In the genomic region with DNA sequence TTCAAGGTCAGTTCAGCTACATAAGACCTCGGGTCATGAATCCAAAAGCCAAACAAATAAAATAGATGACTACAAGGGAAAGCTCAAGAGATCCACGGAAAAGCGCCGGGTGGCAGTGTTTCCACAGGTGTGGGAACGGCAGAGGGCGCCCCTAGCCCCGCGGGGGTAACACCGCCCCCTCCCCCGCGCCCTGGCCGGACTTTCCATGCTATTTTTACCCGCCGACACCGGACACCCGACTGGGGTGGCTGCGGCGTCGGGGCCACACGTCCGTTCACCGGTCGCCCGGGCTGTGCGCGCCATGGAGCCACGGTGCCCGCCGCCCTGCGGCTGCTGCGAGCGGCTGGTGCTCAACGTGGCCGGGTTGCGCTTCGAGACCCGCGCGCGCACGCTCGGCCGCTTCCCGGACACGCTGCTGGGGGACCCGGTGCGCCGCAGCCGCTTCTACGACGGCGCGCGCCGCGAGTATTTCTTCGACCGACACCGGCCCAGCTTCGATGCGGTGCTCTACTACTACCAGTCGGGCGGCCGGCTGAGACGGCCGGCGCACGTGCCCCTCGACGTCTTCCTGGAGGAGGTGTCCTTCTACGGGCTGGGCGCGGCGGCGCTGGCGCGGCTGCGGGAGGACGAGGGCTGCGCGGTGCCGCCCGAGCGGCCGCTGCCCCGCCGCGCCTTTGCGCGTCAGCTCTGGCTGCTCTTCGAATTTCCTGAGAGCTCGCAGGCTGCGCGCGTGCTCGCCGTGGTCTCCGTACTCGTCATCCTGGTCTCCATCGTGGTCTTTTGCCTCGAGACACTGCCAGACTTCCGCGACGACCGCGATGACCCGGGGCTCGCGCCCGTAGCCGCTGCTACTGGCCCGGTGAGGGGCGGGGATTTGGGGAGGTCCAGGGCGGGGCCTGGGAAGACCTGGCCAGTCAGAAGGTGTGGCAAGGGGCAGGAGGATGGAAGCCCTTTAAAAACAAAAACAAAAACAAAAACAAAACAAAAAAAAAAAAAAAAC, we compare ENCODE assay signal across 9 mouse cellular contexts. TPM values are rescaled to one million over a fixed set of nuclear protein-coding genes. Genes with fewer than 3 reads are reported as not detected.
DNase-seq lines count a peak whose midpoint lies in the region; ATAC-seq and TF ChIP-seq lines count a peak whose summit lies in the region.
"Had no signal": no experiment of that assay in that cellular context is flagged by ENCODE, and none has a peak within 500 bp of the region (broad histone marks: within the 10 kb centered on the region; RNA-seq: fewer than 3 reads in every experiment).

No protein-coding gene starts in this region.

- ATAC-seq in Patski: peak; percentile 33

- in situ Hi-C loops in Patski (cut with MboI; ENCODE audit: low pct_unique_long_range_greater_than_20kb): loop anchor here (10.0 kb wide), 1 partner anchor 102 kb away; no protein-coding TSS in a partner anchor

- H3K27me3 ChIP-seq in C2C12 (ENCODE audit: control insufficient read depth, insufficient read depth, insufficient read length): peaks cover 31% of the 10 kb centered on the region
- H3K27me3 ChIP-seq in Patski: peaks cover 38% of the 10 kb centered on the region
- no peaks in the 10 kb centered on the region for H3K27me3 ChIP-seq in kidney, adult 2 months (replicated peaks; ENCODE audit: control insufficient read depth, insufficient read depth, low read length)

- no peak for TF ChIP-seq POLR2A in kidney, adult 2 months (IDR thresholded peaks at IDR 0.05; ENCODE audit: low read depth, low read length)

- H3K36me3 ChIP-seq in C2C12 (ENCODE audit: control insufficient read depth, insufficient read depth): no peaks in the 10 kb centered on the region
- H3K36me3 ChIP-seq in kidney, adult 2 months (ENCODE audit: control insufficient read depth, insufficient read depth, low read length): no peaks in the 10 kb centered on the region

- no peak for DNase-seq in Patski (ENCODE audit: low read depth, low spot score)
- peak; percentile 61 to 68 for DNase-seq in heart, adult 18-20 months
- DNase-seq in kidney, adult 2 months: peak; percentile 51
- DNase-seq in lung, postnatal 4 days: peak; percentile 30 to 42
- no peak for DNase-seq in left cerebral cortex, postnatal 25 days (ENCODE audit: low spot score in 2 of 2)
- DNase-seq in natural killer cell, adult 2 months (ENCODE audit: low spot score in 2 of 2): no peak
- DNase-seq in right cerebral cortex, postnatal 25 days: no peak

- no peaks in the 10 kb centered on the region for H3K79me3 ChIP-seq in C2C12 (ENCODE audit: low read depth)

- CTCF ChIA-PET in Patski (lab: Charles Lee): interaction anchor here (1.0 to 1.6 kb wide), 2 partner anchors 14 to 106 kb away, joined by 4 to 5 read pairs; no protein-coding TSS in a partner anchor

- intact Hi-C loops in left cerebral cortex, postnatal 25 days (cut with DNase I): no loop called here

- H3K4me1 ChIP-seq in kidney, adult 2 months (ENCODE audit: control insufficient read depth, insufficient read depth, low read length): no peaks in the 10 kb centered on the region

- 1% methylated on average over 114 of the region's 114 CpGs for WGBS in kidney, adult 2 months

- no peak overlapping the region for H3ac ChIP-seq in C2C12 (ENCODE audit: control insufficient read depth, insufficient read length, low read depth)

- no peak overlapping the region for H3K4me3 ChIP-seq in C2C12 (ENCODE audit: insufficient read depth, poor library complexity, severe bottlenecking)
- peak overlapping the region; percentile 60 for H3K4me3 ChIP-seq in kidney, adult 2 months (ENCODE audit: insufficient read depth, low read depth, low read length)

- no peak overlapping the region for H3K27ac ChIP-seq in kidney, adult 2 months (ENCODE audit: insufficient read depth, low read depth, low read length)

- TF ChIP-seq CTCF in C2C12 (IDR thresholded peaks at IDR 0.05; ENCODE audit: control insufficient read depth, insufficient read depth, insufficient read length): peak; percentile 14
- no peak for TF ChIP-seq CTCF in Patski (IDR thresholded peaks at IDR 0.05)
- no peak for TF ChIP-seq CTCF in kidney, adult 2 months (conservative IDR thresholded peaks at IDR 0.05; ENCODE audit: insufficient read depth, insufficient read length, low read depth, low read length)

- H3K79me2 ChIP-seq in C2C12 (ENCODE audit: control insufficient read depth, insufficient read depth): no peaks in the 10 kb centered on the region

- POLR2A ChIA-PET in Patski (lab: Charles Lee): interaction anchor here (1.5 kb wide), 1 partner anchor 28 kb away, joined by 3 read pairs; the partner anchor contains the start of gene Gys1

TF ChIP-seq in C2C12, 6 proteins besides CTCF, POLR2A, EP300 and RAD21:
- TF ChIP-seq FOSL1 (IDR thresholded peaks at IDR 0.05; ENCODE audit: insufficient read depth, low read length, poor library complexity, severe bottlenecking) (no peak), CEBPB (IDR thresholded peaks at IDR 0.05; ENCODE audit: low read depth) (no peak), MAX (IDR thresholded peaks at IDR 0.05) (no peak), USF1 (IDR thresholded peaks at IDR 0.05; ENCODE audit: low read depth) (no peak), MYOD1 (IDR thresholded peaks at IDR 0.05; ENCODE audit: control insufficient read depth, insufficient read length, low read depth) (no peak), MYOG (IDR thresholded peaks at IDR 0.05; ENCODE audit: control insufficient read depth, extremely low read depth, insufficient read length) (no peak)

RNA-seq across cellular contexts. Expression of gene Kcna7, which starts 1.0 kb away (rescaled TPM):
- polyA plus RNA-seq in C2C12 (2012; fragmentation: generic; extraction: Trizol): 0.01 TPM
- polyA plus RNA-seq in Patski (2021): 0.27 TPM
- 1 to 10 TPM; 6.1 to 7.4 TPM for total RNA-seq in heart, adult 18-20 months (2021)
- 0.07 and 0.91 TPM in 2 replicates for polyA plus RNA-seq in kidney, adult 2 months (2012; rRNA removed)
- total RNA-seq in left cerebral cortex, postnatal 25 days (2021): not detected
- total RNA-seq: common myeloid progenitor, adult 5-6 weeks had no signal

RNA-seq across cellular contexts. Expression of gene Ntf5, which starts 7.0 kb away (rescaled TPM):
- polyA plus RNA-seq in C2C12 (2012; fragmentation: generic; extraction: Trizol) (0.92 TPM), Patski (2021) (3.0 TPM)
- total RNA-seq in heart, adult 18-20 months (2021): under 1 TPM; 0.25 to 0.28 TPM
- polyA plus RNA-seq in kidney, adult 2 months (2012; rRNA removed): 0.44 and 0.58 TPM in 2 replicates
- total RNA-seq in left cerebral cortex, postnatal 25 days (2021): under 1 TPM in 1 of 2 experiments, not detected in 1; 0.16 TPM
- total RNA-seq: common myeloid progenitor, adult 5-6 weeks had no signal

RNA-seq across cellular contexts. Expression of gene Snrnp70, which starts 10.9 kb away (rescaled TPM):
- polyA plus RNA-seq in C2C12 (2012; fragmentation: generic; extraction: Trizol): 321 TPM
- 328 TPM for polyA plus RNA-seq in Patski (2021)
- total RNA-seq in heart, adult 18-20 months (2021): 10 to 100 TPM; 81.1 to 85.7 TPM
- polyA plus RNA-seq in kidney, adult 2 months (2012; rRNA removed): 137 and 138 TPM in 2 replicates
- total RNA-seq in left cerebral cortex, postnatal 25 days (2021): 100 to 1,000 TPM; 341 to 386 TPM

RNA-seq across cellular contexts. Expression of gene Lhb, which starts 14.2 kb away (rescaled TPM):
- polyA plus RNA-seq in C2C12 (2012; fragmentation: generic; extraction: Trizol) (not detected), Patski (2021) (0.14 TPM)
- not detected for total RNA-seq in heart, adult 18-20 months (2021)
- not detected in 2 replicates for polyA plus RNA-seq in kidney, adult 2 months (2012; rRNA removed)
- total RNA-seq in left cerebral cortex, postnatal 25 days (2021): not detected
- total RNA-seq: common myeloid progenitor, adult 5-6 weeks had no signal

RNA-seq across cellular contexts. Expression of gene Gys1, which starts 28.2 kb away (rescaled TPM):
- polyA plus RNA-seq in C2C12 (2012; fragmentation: generic; extraction: Trizol): 25.2 TPM
- polyA plus RNA-seq in Patski (2021): 59.3 TPM
- 100 to 1,000 TPM in 1 of 2 experiments, 10 to 100 TPM in 1; 99.2 to 105 TPM for total RNA-seq in heart, adult 18-20 months (2021)
- 57.4 and 61.2 TPM in 2 replicates for polyA plus RNA-seq in kidney, adult 2 months (2012; rRNA removed)
- 10 to 100 TPM; 15.7 to 16.5 TPM for total RNA-seq in left cerebral cortex, postnatal 25 days (2021)

Comparison
In these comparisons a context has a peak if more than half of its experiments do, and no peak if none do; other contexts are left out.
1. DNase-seq: peak in heart, adult 18-20 months (2 of 2), kidney, adult 2 months (single experiment) and lung, postnatal 4 days (2 of 2); none in Patski (single experiment), left cerebral cortex, postnatal 25 days (0 of 2), natural killer cell, adult 2 months (0 of 2) and right cerebral cortex, postnatal 25 days (single experiment).